Mouse (Mus musculus) megakaryocyte progenitor cell, adult 5-6 weeks (primary cell): Measurements from ENCODE around the gene Hrasls. TPM values are rescaled to one million over a fixed set of nuclear protein-coding genes. Genes with fewer than 3 reads are reported as not detected.

Experiments used
- ATAC-seq: replicated peaks from 2 replicates; pipeline ENCODE4 v1.8.0; 2016; ENCODE audit warnings: mild to moderate bottlenecking, moderate TSS enrichment, inconsistent platforms; ENCODE audit not compliant: poor library complexity
- total RNA-seq, 2 experiments: library from RNA; stranded (forward) in 1 of 2; stranded (reverse) in 1 of 2; fragments of 157-497, 149-512 nt in 1 of 2; fragments of 200-1000 nt in 1 of 2; gene quantifications; 2 replicates each; pipeline versions ENCODE4 v1.2.3 to v1.2.4; 2015 to 2017

The Hrasls gene
- total RNA-seq (2015) (not detected in 2 replicates), total RNA-seq (2017) (not detected in 2 replicates)

- no peak for ATAC-seq
Observed at GRCm38 (mm10) chr16:29209605-29210411, at the start of gene Hrasls. Hrasls (plus strand) TSS chr16:29209695.

GRCm38 (mm10) chr16:29162271-29162670, 47.2 kb upstream of the Hrasls start:
- ATAC-seq = no peak

GRCm38 (mm10) chr16:29167051-29167450, 42.4 kb upstream of the Hrasls start:
- no peak for ATAC-seq

GRCm38 (mm10) chr16:29171741-29172140, 37.8 kb upstream of the Hrasls start:
- no peak for ATAC-seq

- no peak for ATAC-seq
Observed at GRCm38 (mm10) chr16:29173201-29173600, 36.3 kb upstream of the Hrasls start.

GRCm38 (mm10) chr16:29174831-29175350, 34.6 kb upstream of the Hrasls start:
- ATAC-seq = no peak

- no peak for ATAC-seq
Observed at GRCm38 (mm10) chr16:29192911-29193310, 16.6 kb upstream of the Hrasls start.

GRCm38 (mm10) chr16:29193981-29194380, 15.5 kb upstream of the Hrasls start:
- ATAC-seq = no peak

GRCm38 (mm10) chr16:29195156-29195555, 14.3 kb upstream of the Hrasls start:
- no peak for ATAC-seq

GRCm38 (mm10) chr16:29198461-29198860, 11.0 kb upstream of the Hrasls start:
- no peak for ATAC-seq

GRCm38 (mm10) chr16:29201146-29201545, 8.3 kb upstream of the Hrasls start:
- no peak for ATAC-seq

GRCm38 (mm10) chr16:29204875-29205274, 4.6 kb upstream of the Hrasls start:
- no peak for ATAC-seq

- no peak for ATAC-seq
Observed at GRCm38 (mm10) chr16:29205581-29205980, 3.9 kb upstream of the Hrasls start.

- ATAC-seq = no peak
Observed at GRCm38 (mm10) chr16:29208841-29209240, 654 bp upstream of the Hrasls start.

- no peak for ATAC-seq
Observed at GRCm38 (mm10) chr16:29216395-29217295, 7.2 kb downstream of the Hrasls start.

GRCm38 (mm10) chr16:29235951-29236350, 26.5 kb downstream of the Hrasls start:
- no peak for ATAC-seq

GRCm38 (mm10) chr16:29254325-29254724, 44.8 kb downstream of the Hrasls start:
- ATAC-seq = no peak
